Mouse (Mus musculus) brain, embryonic 14.5 days (tissue): Measurements from ENCODE around the gene Lkaaear1. TPM values are rescaled to one million over a fixed set of nuclear protein-coding genes. Genes with fewer than 3 reads are reported as not detected.

Source experiments
- DNase-seq: peaks from one replicate; pipeline ENCODE4 v3.0.0-alpha.2; 2011; ENCODE audit warnings: low read depth
- CTCF ChIP-seq: fragments of 200-500 bp; IDR thresholded peaks from 2 replicates; pipeline ENCODE4 v1.5.1; 2012; ENCODE audit warnings: inconsistent platforms, mild to moderate bottlenecking, moderate library complexity, borderline replicate concordance; ENCODE audit not compliant: insufficient read depth, insufficient read length; ENCODE audit errors: extremely low read depth
- POLR2A ChIP-seq: fragments of 200-500 bp; IDR thresholded peaks from 2 replicates; pipeline ENCODE4 v1.6.1; 2012; ENCODE audit warnings: mild to moderate bottlenecking, inconsistent platforms, borderline replicate concordance; ENCODE audit not compliant: poor library complexity, insufficient read depth, insufficient read length, severe bottlenecking; ENCODE audit errors: extremely low read depth
- polyA plus RNA-seq: library from polyadenylated mRNA; depleted of rRNA; stranded (reverse); fragments of >200 nt; gene quantifications from 2 replicates; pipeline ENCODE4 v1.2.3, GENCODE M21; 2012

Gene Lkaaear1
- polyA plus RNA-seq, 1 experiment = not detected

- TF ChIP-seq CTCF (no peak), POLR2A (no peak)
- no peak for DNase-seq
Observed at GRCm38 (mm10) chr2:181695776-181696175, 2.5 kb downstream of the Lkaaear1 start.

GRCm38 (mm10) chr2:181694581-181694980, 3.7 kb downstream of the Lkaaear1 start:
- no peak for DNase-seq
- TF ChIP-seq CTCF (no peak), POLR2A (no peak)

- no peak for TF ChIP-seq CTCF
- peak; percentile 70 for TF ChIP-seq POLR2A
- DNase-seq = peak; percentile 92
Observed at GRCm38 (mm10) chr2:181693339-181694280, 4.6 kb downstream of the Lkaaear1 start, which contains the start of gene Rgs19. Rgs19 (minus strand) TSS chr2:181693977.

- no peak for DNase-seq
- TF ChIP-seq POLR2A (no peak), CTCF (no peak)
Observed at GRCm38 (mm10) chr2:181692304-181692703, 5.9 kb downstream of the Lkaaear1 start.

GRCm38 (mm10) chr2:181691571-181691970, 6.7 kb downstream of the Lkaaear1 start:
- DNase-seq = no peak
- TF ChIP-seq POLR2A (no peak), CTCF (no peak)

- no peak for TF ChIP-seq CTCF
- TF ChIP-seq POLR2A = no peak
- no peak for DNase-seq
Observed at GRCm38 (mm10) chr2:181691083-181691482, 7.2 kb downstream of the Lkaaear1 start.

- TF ChIP-seq CTCF (no peak), POLR2A (no peak)
- no peak for DNase-seq
Observed at GRCm38 (mm10) chr2:181689466-181690160, 8.6 kb downstream of the Lkaaear1 start.

GRCm38 (mm10) chr2:181687586-181687985, 10.7 kb downstream of the Lkaaear1 start:
- no peak for DNase-seq
- TF ChIP-seq CTCF = no peak
- TF ChIP-seq POLR2A = no peak

- DNase-seq = no peak
- TF ChIP-seq CTCF = no peak
Observed at GRCm38 (mm10) chr2:181685686-181686085, 12.6 kb downstream of the Lkaaear1 start.

- TF ChIP-seq POLR2A = no peak
- no peak for TF ChIP-seq CTCF
- no peak for DNase-seq
Observed at GRCm38 (mm10) chr2:181684713-181685112, 13.5 kb downstream of the Lkaaear1 start.

GRCm38 (mm10) chr2:181683381-181683780, 14.9 kb downstream of the Lkaaear1 start:
- no peak for TF ChIP-seq CTCF
- no peak for TF ChIP-seq POLR2A
- no peak for DNase-seq

- DNase-seq = no peak
- no peak for TF ChIP-seq CTCF
- no peak for TF ChIP-seq POLR2A
Observed at GRCm38 (mm10) chr2:181681978-181682377, 16.3 kb downstream of the Lkaaear1 start.

GRCm38 (mm10) chr2:181680716-181681117, 17.5 kb downstream of the Lkaaear1 start:
- DNase-seq = peak; percentile 42
- TF ChIP-seq POLR2A (no peak), CTCF (no peak)
